Mouse (Mus musculus) limb, embryonic 14.5 days (tissue): ENCODE data around the gene Prkch. TPM values are rescaled to one million over a fixed set of nuclear protein-coding genes. Genes with fewer than 3 reads are reported as not detected.

ENCODE experiments used
- ATAC-seq: fragments of 200-750 bp; cut with Nextera tagmentation; 2 replicates; pipeline ENCODE4 v1.8.0; 2017; ENCODE audit warnings: low read depth, moderate number of reproducible peaks, moderate TSS enrichment; ENCODE audit not compliant: low FRiP score
- DNase-seq: peaks from one replicate; pipeline ENCODE4 v3.0.0-alpha.2; 2015; ENCODE audit warnings: low spot score
- H3K27ac ChIP-seq: fragments of 300-500 bp; sonication (generic); replicated peaks from 2 replicates; pipeline ENCODE4 v1.5.1; 2014; ENCODE audit warnings: low read depth, mild to moderate bottlenecking, low read length, moderate library complexity, mixed read lengths
- H3K27me3 ChIP-seq: fragments of 300-500 bp; sonication (generic); 2 replicates; pipeline ENCODE4 v1.6.1; 2014; ENCODE audit warnings: low read length, mixed read lengths; ENCODE audit not compliant: control insufficient read depth, insufficient read depth
- H3K36me3 ChIP-seq: fragments of 300-500 bp; sonication (generic); 2 replicates; pipeline ENCODE4 v1.6.1; 2014; ENCODE audit warnings: mild to moderate bottlenecking, low read length, moderate library complexity, mixed read lengths; ENCODE audit not compliant: control insufficient read depth, insufficient read depth
- H3K4me1 ChIP-seq: fragments of 300-500 bp; sonication (generic); 2 replicates; pipeline ENCODE4 v1.6.1; 2014; ENCODE audit warnings: antibody characterized with exemption, low read length, mixed read lengths; ENCODE audit not compliant: control insufficient read depth, insufficient read depth
- H3K4me2 ChIP-seq: fragments of 300-500 bp; sonication (generic); replicated peaks from 2 replicates; pipeline ENCODE4 v1.6.1; 2014; ENCODE audit warnings: low read depth, mild to moderate bottlenecking, low read length, moderate library complexity; ENCODE audit not compliant: severe bottlenecking
- H3K4me3 ChIP-seq: fragments of 300-500 bp; sonication (generic); replicated peaks from 2 replicates; pipeline ENCODE4 v1.5.1; 2014; ENCODE audit warnings: low read length
- H3K9ac ChIP-seq: fragments of 300-500 bp; sonication (generic); 2 replicates; pipeline ENCODE4 v1.6.1; 2014; ENCODE audit warnings: mild to moderate bottlenecking, low read depth, low read length, moderate library complexity; ENCODE audit not compliant: severe bottlenecking
- H3K9me3 ChIP-seq: fragments of 300-500 bp; sonication (generic); 2 replicates; pipeline ENCODE4 v1.6.1; 2016; ENCODE audit warnings: low read length; ENCODE audit not compliant: control insufficient read depth
- POLR2A ChIP-seq: fragments of 200-500 bp; IDR thresholded peaks from 2 replicates; pipeline ENCODE4 v1.8.0; 2012; ENCODE audit warnings: inconsistent platforms, mild to moderate bottlenecking, moderate library complexity, borderline replicate concordance; ENCODE audit not compliant: insufficient read depth, insufficient read length; ENCODE audit errors: extremely low read depth
- WGBS: fragments of 180-500 bp; shearing (Covaris S2); extraction: QIAGEN DNeasy Blood & Tissue Kit; methylation state at CpG from one replicate; pipeline ENCODE4 v1.1.7; 2014; 5-methylcytosine and 5-hydroxymethylcytosine counted together
- polyA plus RNA-seq, 2 experiments: library from polyadenylated mRNA; depleted of rRNA in 1 of 2; stranded (reverse) in 1 of 2; unstranded in 1 of 2; fragments of >200 nt; fragmentation: Nextera tagmentation in 1 of 2; extraction: Ambion mirVana in 1 of 2; gene quantifications; 2 replicates each; pipeline versions ENCODE4 v1.2.1 to v1.2.3; 2012 to 2014

Prkch gene
- polyA plus RNA-seq, 2 experiments = 9.3 to 17.2 TPM

GRCm38 (mm10) chr12:73705097-73705690 lies 120.6 kb downstream of the Prkch start:
- DNase-seq (peak; percentile 69), ATAC-seq (peak; percentile 51; the same call in 1 of the 2 replicates)
- H3K9ac ChIP-seq = no peak overlapping the region
- H3K4me2 ChIP-seq = 0 out of 2 replicates have a peak overlapping the region, but pooled peaks have one; percentile 17
- no peaks in the 10 kb centered on the region for H3K27me3 ChIP-seq
- H3K27ac ChIP-seq = no peak overlapping the region
- H3K4me1 ChIP-seq = peaks cover 8% of the 10 kb centered on the region
- TF ChIP-seq POLR2A = no peak
- no peak overlapping the region for H3K4me3 ChIP-seq
- H3K9me3 ChIP-seq = no peaks in the 10 kb centered on the region
- 22% methylated on average over 7 of the region's 7 CpGs for WGBS
- H3K36me3 ChIP-seq = no peaks in the 10 kb centered on the region

DNA sequence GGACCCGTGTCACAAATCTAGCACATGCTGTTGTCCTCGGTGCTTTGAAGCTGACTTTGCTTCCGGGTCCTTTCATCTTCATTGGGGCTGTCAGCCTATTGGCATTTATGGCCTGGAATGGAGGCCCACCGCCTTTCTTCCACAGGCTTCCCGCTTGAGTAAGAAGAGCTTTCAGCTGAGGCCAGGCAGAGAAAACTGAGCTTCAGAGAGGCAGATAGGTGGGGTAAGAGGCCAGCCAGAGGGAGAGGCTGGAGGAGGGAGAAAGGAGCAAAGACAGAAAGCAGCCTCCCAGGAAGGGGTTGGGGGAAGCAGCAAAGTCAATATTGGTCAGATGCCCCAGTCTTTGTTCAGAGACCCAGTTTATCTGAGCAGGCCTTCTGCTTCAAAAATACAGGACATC lies 123.9 kb downstream of the Prkch start:
- no peaks in the 10 kb centered on the region for H3K36me3 ChIP-seq
- DNase-seq (no peak), ATAC-seq (no peak)
- H3K27ac ChIP-seq = no peak overlapping the region
- no peaks in the 10 kb centered on the region for H3K27me3 ChIP-seq
- no peak overlapping the region for H3K4me3 ChIP-seq
- H3K9me3 ChIP-seq = no peaks in the 10 kb centered on the region
- no peak overlapping the region for H3K9ac ChIP-seq
- 16% methylated on average over 5 of the region's 5 CpGs for WGBS
- H3K4me2 ChIP-seq = no peak overlapping the region
- no peak for TF ChIP-seq POLR2A
- peaks cover 8% of the 10 kb centered on the region for H3K4me1 ChIP-seq

GRCm38 (mm10) chr12:73708920-73709319 lies 124.3 kb downstream of the Prkch start:
- Histone ChIP-seq H3K9me3 (no peaks in the 10 kb centered on the region), H3K27me3 (no peaks in the 10 kb centered on the region), H3K36me3 (no peaks in the 10 kb centered on the region), H3K9ac (no peak overlapping the region), H3K4me3 (no peak overlapping the region), H3K4me2 (no peak overlapping the region), H3K27ac (no peak overlapping the region), H3K4me1 (peaks cover 8% of the 10 kb centered on the region)
- TF ChIP-seq POLR2A = no peak
- ATAC-seq (peak; percentile 85; the same call in 1 of the 2 replicates), DNase-seq (peak; percentile 77)
- WGBS = 13% methylated on average over 8 of the region's 8 CpGs

- Histone ChIP-seq H3K9ac (no peak overlapping the region), H3K9me3 (no peaks in the 10 kb centered on the region), H3K27ac (no peak overlapping the region), H3K4me3 (no peak overlapping the region), H3K27me3 (no peaks in the 10 kb centered on the region), H3K4me1 (peaks cover 8% of the 10 kb centered on the region), H3K36me3 (no peaks in the 10 kb centered on the region), H3K4me2 (no peak overlapping the region)
- no peak for ATAC-seq
- 45% methylated on average over 5 of the region's 5 CpGs for WGBS
- no peak for TF ChIP-seq POLR2A
- no peak for DNase-seq
Observed at GRCm38 (mm10) chr12:73710846-73711245, 126.2 kb downstream of the Prkch start.

GRCm38 (mm10) chr12:73712122-73712521 lies 127.5 kb downstream of the Prkch start:
- H3K27ac ChIP-seq = no peak overlapping the region
- DNase-seq (no peak), ATAC-seq (no peak)
- TF ChIP-seq POLR2A = no peak
- WGBS = 56% methylated on average over 6 of the region's 6 CpGs
- H3K27me3 ChIP-seq = no peaks in the 10 kb centered on the region
- no peak overlapping the region for H3K4me2 ChIP-seq
- H3K9me3 ChIP-seq = no peaks in the 10 kb centered on the region
- H3K36me3 ChIP-seq = no peaks in the 10 kb centered on the region
- no peak overlapping the region for H3K9ac ChIP-seq
- H3K4me1 ChIP-seq = peaks cover 8% of the 10 kb centered on the region
- no peak overlapping the region for H3K4me3 ChIP-seq
